Mouse (Mus musculus): ENCODE results near the gene Gpd1. TPM values are rescaled to one million over a fixed set of nuclear protein-coding genes. Genes with fewer than 3 reads are reported as not detected.
A peak's percentile ranks its signal among the peaks of the same experiment; 100 is the strongest.

The Gpd1 gene
- polyA plus RNA-seq (2012; ENCODE audit: insufficient read depth, low replicate concordance), result 0.34 TPM in 1 of 2 replicates, not detected in the other

GRCm38 (mm10) chr15:99717386-99718334 lies at the start of gene Gpd1:
Gene Gpd1 (plus strand): TSS chr15:99717515.
- Histone ChIP-seq H3K4me1 (peaks cover 45% of the 10 kb centered on the region), H3K36me3 (replicated peaks; ENCODE audit: low read length) (peaks cover 18% of the 10 kb centered on the region), H3K9me3 (no peaks in the 10 kb centered on the region), H3K27me3 (replicated peaks) (peaks cover 34% of the 10 kb centered on the region), H3K4me3 (replicated peaks) (no peak within 1 kb of the TSS)
- no peak for TF ChIP-seq FLI1 (IDR thresholded peaks at IDR 0.05; ENCODE audit: low read length)
- TF ChIP-seq GATA1 (IDR thresholded peaks at IDR 0.05; ENCODE audit: borderline replicate concordance, low read length), result no peak

DNA sequence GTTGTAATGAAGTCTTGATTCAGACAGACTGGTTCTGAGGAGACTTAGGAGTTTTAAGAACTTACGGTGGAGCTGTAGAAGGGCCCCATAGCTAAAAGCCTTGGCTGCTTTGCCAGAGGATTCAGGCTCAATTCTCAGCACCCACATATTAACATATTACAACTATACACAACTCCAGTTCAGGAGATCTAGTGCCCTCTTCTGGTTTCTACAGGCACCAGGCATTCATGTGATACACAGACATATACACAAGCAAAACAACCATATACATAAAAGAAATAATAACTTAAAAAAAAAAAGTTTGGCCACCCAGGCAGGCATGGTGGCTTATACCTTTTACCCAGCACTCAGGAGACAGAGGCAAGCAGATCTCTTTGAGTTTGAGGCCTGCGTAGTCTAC lies 49.8 kb upstream of the Gpd1 start:
- H3K27me3 ChIP-seq (replicated peaks), result peaks cover 91% of the 10 kb centered on the region
- H3K36me3 ChIP-seq (replicated peaks; ENCODE audit: low read length), result no peaks in the 10 kb centered on the region
- no peak overlapping the region for H3K4me3 ChIP-seq (replicated peaks)
- peaks cover 13% of the 10 kb centered on the region for H3K9me3 ChIP-seq
- H3K4me1 ChIP-seq, result peaks cover 51% of the 10 kb centered on the region
- no peak for TF ChIP-seq GATA1 (IDR thresholded peaks at IDR 0.05; ENCODE audit: borderline replicate concordance, low read length)

- Histone ChIP-seq H3K4me1 (peaks cover 48% of the 10 kb centered on the region), H3K9me3 (peaks cover 13% of the 10 kb centered on the region), H3K36me3 (replicated peaks; ENCODE audit: low read length) (no peaks in the 10 kb centered on the region), H3K27me3 (replicated peaks) (peaks cover 95% of the 10 kb centered on the region), H3K4me3 (replicated peaks) (no peak overlapping the region)
- no peak for TF ChIP-seq FLI1 (IDR thresholded peaks at IDR 0.05; ENCODE audit: low read length)
- no peak for TF ChIP-seq GATA1 (IDR thresholded peaks at IDR 0.05; ENCODE audit: borderline replicate concordance, low read length)
Observed at GRCm38 (mm10) chr15:99668881-99669280, 48.4 kb upstream of the Gpd1 start.

DNA sequence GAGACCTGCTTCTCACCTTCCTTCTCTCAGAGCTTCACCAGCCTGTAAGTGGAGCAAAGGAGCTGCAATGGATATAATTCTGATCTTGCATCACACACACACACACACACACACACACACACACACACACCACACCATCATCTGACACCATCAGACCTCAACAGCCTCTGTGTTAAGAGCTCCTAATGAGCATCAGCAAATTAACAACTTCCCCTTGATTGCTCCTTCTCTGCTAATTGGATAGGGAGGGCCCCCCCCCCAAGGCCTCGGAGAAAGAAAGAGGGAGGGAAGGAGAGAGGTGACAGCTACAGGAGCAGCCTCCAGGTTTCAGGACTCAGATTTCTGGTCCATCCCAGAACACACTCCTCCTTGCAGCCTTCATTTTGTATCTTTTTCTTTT lies 47.9 kb upstream of the Gpd1 start:
- peaks cover 95% of the 10 kb centered on the region for H3K27me3 ChIP-seq (replicated peaks)
- no peak overlapping the region for H3K4me3 ChIP-seq (replicated peaks)
- no peaks in the 10 kb centered on the region for H3K36me3 ChIP-seq (replicated peaks; ENCODE audit: low read length)
- no peak for TF ChIP-seq GATA1 (IDR thresholded peaks at IDR 0.05; ENCODE audit: borderline replicate concordance, low read length)
- TF ChIP-seq FLI1 (IDR thresholded peaks at IDR 0.05; ENCODE audit: low read length), result no peak
- H3K4me1 ChIP-seq, result peaks cover 43% of the 10 kb centered on the region
- peaks cover 13% of the 10 kb centered on the region for H3K9me3 ChIP-seq

GRCm38 (mm10) chr15:99670154-99670821 lies 47.0 kb upstream of the Gpd1 start, which contains the start of gene Asic1:
Gene Asic1 (plus strand): TSS chr15:99670368.
- peak within 1 kb of the TSS; percentile 87 for H3K4me3 ChIP-seq (replicated peaks)
- no peak for TF ChIP-seq FLI1 (IDR thresholded peaks at IDR 0.05; ENCODE audit: low read length)
- no peak for TF ChIP-seq GATA1 (IDR thresholded peaks at IDR 0.05; ENCODE audit: borderline replicate concordance, low read length)

DNA sequence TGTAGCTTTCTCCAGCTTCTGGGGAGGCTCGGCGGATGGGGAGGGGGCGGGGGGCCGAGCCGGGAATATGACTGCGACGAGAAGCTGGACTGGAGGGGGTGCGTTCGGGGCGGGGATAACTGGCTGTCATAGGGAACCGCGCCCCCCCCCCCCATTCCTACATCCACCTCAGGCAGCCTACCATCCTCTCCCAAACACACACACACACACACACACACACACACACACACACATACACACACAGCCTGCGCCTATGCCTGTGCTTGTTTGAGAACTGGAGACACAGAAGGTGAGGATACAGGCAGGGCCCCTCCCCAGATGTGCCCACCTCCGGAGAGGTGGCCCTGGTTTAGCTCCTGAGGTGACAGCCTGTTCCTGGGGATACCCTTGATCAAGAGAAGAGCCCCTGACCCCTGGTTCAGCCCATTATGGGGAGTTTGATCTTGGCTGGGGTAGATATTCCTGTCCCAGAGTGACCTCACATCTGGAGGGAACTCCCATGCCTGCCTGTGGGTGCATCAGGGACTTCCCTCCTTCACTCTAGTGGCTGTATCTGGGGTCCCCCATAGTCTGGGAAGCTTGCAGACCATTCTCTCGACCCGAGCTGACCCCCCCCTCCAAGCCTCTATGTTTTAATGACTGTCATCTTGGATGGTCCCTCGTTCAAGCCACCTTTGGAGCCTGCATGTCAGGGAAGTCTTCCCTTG lies 46.2 kb upstream of the Gpd1 start:
- peaks cover 94% of the 10 kb centered on the region for H3K27me3 ChIP-seq (replicated peaks)
- H3K9me3 ChIP-seq, result peaks cover 13% of the 10 kb centered on the region
- H3K4me1 ChIP-seq, result peaks cover 28% of the 10 kb centered on the region
- no peaks in the 10 kb centered on the region for H3K36me3 ChIP-seq (replicated peaks; ENCODE audit: low read length)
- TF ChIP-seq FLI1 (IDR thresholded peaks at IDR 0.05; ENCODE audit: low read length), result no peak
- no peak for TF ChIP-seq GATA1 (IDR thresholded peaks at IDR 0.05; ENCODE audit: borderline replicate concordance, low read length)
- no peak overlapping the region for H3K4me3 ChIP-seq (replicated peaks)

More at GRCm38 (mm10) chr15:99670154-99670821, 47.0 kb upstream of the Gpd1 start, which contains the start of gene Asic1:
- Histone ChIP-seq H3K36me3 (replicated peaks; ENCODE audit: low read length) (no peaks in the 10 kb centered on the region), H3K9me3 (peaks cover 13% of the 10 kb centered on the region), H3K4me1 (peaks cover 34% of the 10 kb centered on the region), H3K27me3 (replicated peaks) (peaks cover 94% of the 10 kb centered on the region)

- Histone ChIP-seq H3K4me3 (replicated peaks) (peak overlapping the region; percentile 16), H3K36me3 (replicated peaks; ENCODE audit: low read length) (no peaks in the 10 kb centered on the region), H3K9me3 (peaks cover 8% of the 10 kb centered on the region), H3K27me3 (replicated peaks) (peaks cover 93% of the 10 kb centered on the region), H3K4me1 (peaks cover 26% of the 10 kb centered on the region)
- TF ChIP-seq FLI1 (IDR thresholded peaks at IDR 0.05; ENCODE audit: low read length) (no peak), GATA1 (IDR thresholded peaks at IDR 0.05; ENCODE audit: borderline replicate concordance, low read length) (no peak)
Observed at GRCm38 (mm10) chr15:99671783-99672182, 45.5 kb upstream of the Gpd1 start.

DNA sequence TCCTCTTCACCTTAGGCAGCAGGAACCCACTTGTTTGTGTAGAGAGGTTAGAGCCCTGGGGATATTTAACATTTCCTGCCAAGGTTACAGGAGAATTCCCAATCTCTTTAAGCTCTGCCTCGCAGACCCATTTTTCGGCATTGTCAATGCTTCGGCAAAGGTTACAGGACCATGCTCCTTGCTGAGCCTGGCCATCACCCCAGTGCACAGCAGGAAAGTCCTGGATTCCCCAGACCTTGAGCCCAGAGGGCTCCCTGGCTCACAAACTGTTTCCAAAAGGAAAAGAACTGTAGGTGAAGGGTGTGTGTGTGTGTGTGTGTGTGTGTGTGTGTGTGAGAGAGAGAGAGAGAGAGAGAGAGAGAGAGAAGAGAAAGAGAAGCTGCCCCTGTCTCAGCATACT lies 42.4 kb upstream of the Gpd1 start:
- Histone ChIP-seq H3K4me3 (replicated peaks) (no peak overlapping the region), H3K9me3 (no peaks in the 10 kb centered on the region), H3K36me3 (replicated peaks; ENCODE audit: low read length) (no peaks in the 10 kb centered on the region), H3K4me1 (peaks cover 27% of the 10 kb centered on the region), H3K27me3 (replicated peaks) (peaks cover 87% of the 10 kb centered on the region)
- TF ChIP-seq FLI1 (IDR thresholded peaks at IDR 0.05; ENCODE audit: low read length) (no peak), GATA1 (IDR thresholded peaks at IDR 0.05; ENCODE audit: borderline replicate concordance, low read length) (no peak)

- peaks cover 79% of the 10 kb centered on the region for H3K27me3 ChIP-seq (replicated peaks)
- peaks cover 11% of the 10 kb centered on the region for H3K4me1 ChIP-seq
- TF ChIP-seq GATA1 (IDR thresholded peaks at IDR 0.05; ENCODE audit: borderline replicate concordance, low read length) (no peak), FLI1 (IDR thresholded peaks at IDR 0.05; ENCODE audit: low read length) (no peak)
- H3K9me3 ChIP-seq, result no peaks in the 10 kb centered on the region
- H3K4me3 ChIP-seq (replicated peaks), result no peak overlapping the region
- H3K36me3 ChIP-seq (replicated peaks; ENCODE audit: low read length), result no peaks in the 10 kb centered on the region
Observed at GRCm38 (mm10) chr15:99677089-99677488, 40.2 kb upstream of the Gpd1 start.

Measured in megakaryocyte, embryonic 14.5 days (primary cell).